Mouse (Mus musculus): ENCODE measurements around the gene Rapgef4. TPM values are rescaled to one million over a fixed set of nuclear protein-coding genes. Genes with fewer than 3 reads are reported as not detected.

Gene Rapgef4
- polyA plus RNA-seq, 1 experiment from 2014 or later: 4.4 TPM

DNA sequence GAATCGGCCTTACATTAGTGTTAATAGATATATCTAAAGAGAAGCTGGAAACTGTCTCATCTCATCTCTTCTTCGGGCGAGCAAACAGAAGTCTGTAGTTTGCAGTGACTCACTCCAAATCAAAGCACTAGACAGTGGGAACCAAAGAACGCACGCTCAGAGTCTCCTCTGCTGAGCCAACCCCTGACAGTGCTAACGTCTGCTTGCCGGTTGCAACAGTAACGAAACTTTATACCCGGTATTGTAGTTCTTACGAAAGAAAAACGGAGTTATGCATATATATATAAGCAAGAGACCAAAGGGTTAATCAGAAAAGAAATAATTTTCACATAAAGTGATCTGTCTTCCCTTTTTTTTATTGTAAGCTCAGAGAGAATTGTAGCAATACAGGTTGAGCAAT lies 240.2 kb downstream of the Rapgef4 start:
- Histone ChIP-seq H3K9ac (replicated peaks; ENCODE audit: low read depth, low read length) (no peak overlapping the region), H3K4me2 (replicated peaks; ENCODE audit: low read depth, low read length) (no peak overlapping the region), H3K9me3 (ENCODE audit: control insufficient read depth, low read depth, low read length) (no peaks in the 10 kb centered on the region), H3K4me3 (ENCODE audit: low read depth, low read length) (no peak overlapping the region), H3K27ac (ENCODE audit: low read length) (no peak overlapping the region), H3K4me1 (ENCODE audit: control insufficient read depth, insufficient read depth, low read length) (no peaks in the 10 kb centered on the region), H3K27me3 (ENCODE audit: control insufficient read depth, insufficient read depth, low read length) (no peaks in the 10 kb centered on the region), H3K36me3 (ENCODE audit: control insufficient read depth, insufficient read depth, low read length) (no peaks in the 10 kb centered on the region)
- no peak for ATAC-seq (ENCODE audit: insufficient number of reproducible peaks, insufficient read depth, low FRiP score, low read depth)
- 75% methylated on average over 11 of the region's 11 CpGs for WGBS

DNA sequence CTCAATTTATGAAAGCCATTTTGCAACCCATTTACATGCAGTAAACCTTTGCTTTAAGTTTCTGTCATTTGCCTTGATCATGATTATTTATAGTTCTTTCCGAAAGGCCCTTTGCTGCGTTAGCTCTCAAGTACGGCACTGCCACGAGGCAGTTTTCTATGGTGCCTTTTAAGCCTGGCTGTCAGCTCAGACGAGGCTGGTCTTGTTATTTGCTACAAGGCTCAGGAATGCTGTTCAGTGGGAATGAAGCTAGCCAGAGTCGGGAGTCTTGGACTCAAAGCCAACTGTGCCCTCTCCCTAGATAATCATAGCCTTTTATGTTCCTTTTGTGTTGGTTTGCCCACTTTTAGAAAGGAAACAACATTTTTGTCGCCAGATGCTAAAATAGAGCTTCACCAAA lies 240.7 kb downstream of the Rapgef4 start:
- no peak for ATAC-seq (ENCODE audit: insufficient number of reproducible peaks, insufficient read depth, low FRiP score, low read depth)
- Histone ChIP-seq H3K9me3 (ENCODE audit: control insufficient read depth, low read depth, low read length) (no peaks in the 10 kb centered on the region), H3K4me2 (replicated peaks; ENCODE audit: low read depth, low read length) (no peak overlapping the region), H3K4me1 (ENCODE audit: control insufficient read depth, insufficient read depth, low read length) (no peaks in the 10 kb centered on the region), H3K9ac (replicated peaks; ENCODE audit: low read depth, low read length) (no peak overlapping the region), H3K36me3 (ENCODE audit: control insufficient read depth, insufficient read depth, low read length) (no peaks in the 10 kb centered on the region), H3K4me3 (ENCODE audit: low read depth, low read length) (no peak overlapping the region), H3K27ac (ENCODE audit: low read length) (no peak overlapping the region), H3K27me3 (ENCODE audit: control insufficient read depth, insufficient read depth, low read length) (no peaks in the 10 kb centered on the region)
- WGBS: 31% methylated on average over 7 of the region's 7 CpGs

DNA sequence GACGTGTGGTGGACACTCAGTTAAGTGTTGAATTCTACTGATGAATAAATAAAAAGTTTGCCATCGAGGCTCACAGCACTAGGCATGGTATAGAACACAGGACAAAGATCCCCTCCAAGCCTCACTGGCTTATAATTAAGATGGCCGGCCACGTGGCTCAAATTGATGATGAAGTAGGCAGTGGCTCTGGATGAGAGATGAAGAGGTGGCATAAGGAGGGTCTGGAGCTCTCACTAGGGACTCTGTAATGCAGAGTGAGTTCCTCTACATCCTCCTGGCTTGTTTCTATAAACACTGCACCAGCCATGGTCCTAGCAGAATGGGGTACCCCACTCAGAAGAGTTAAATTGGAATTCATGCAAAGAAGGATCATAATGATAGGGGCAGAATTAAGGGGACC lies 241.2 kb downstream of the Rapgef4 start:
- Histone ChIP-seq H3K9ac (replicated peaks; ENCODE audit: low read depth, low read length) (no peak overlapping the region), H3K27me3 (ENCODE audit: control insufficient read depth, insufficient read depth, low read length) (no peaks in the 10 kb centered on the region), H3K36me3 (ENCODE audit: control insufficient read depth, insufficient read depth, low read length) (no peaks in the 10 kb centered on the region), H3K27ac (ENCODE audit: low read length) (no peak overlapping the region), H3K4me3 (ENCODE audit: low read depth, low read length) (no peak overlapping the region), H3K9me3 (ENCODE audit: control insufficient read depth, low read depth, low read length) (no peaks in the 10 kb centered on the region), H3K4me1 (ENCODE audit: control insufficient read depth, insufficient read depth, low read length) (no peaks in the 10 kb centered on the region), H3K4me2 (replicated peaks; ENCODE audit: low read depth, low read length) (no peak overlapping the region)
- ATAC-seq (ENCODE audit: insufficient number of reproducible peaks, insufficient read depth, low FRiP score, low read depth): no peak
- 81% methylated on average over 4 of the region's 4 CpGs for WGBS

DNA sequence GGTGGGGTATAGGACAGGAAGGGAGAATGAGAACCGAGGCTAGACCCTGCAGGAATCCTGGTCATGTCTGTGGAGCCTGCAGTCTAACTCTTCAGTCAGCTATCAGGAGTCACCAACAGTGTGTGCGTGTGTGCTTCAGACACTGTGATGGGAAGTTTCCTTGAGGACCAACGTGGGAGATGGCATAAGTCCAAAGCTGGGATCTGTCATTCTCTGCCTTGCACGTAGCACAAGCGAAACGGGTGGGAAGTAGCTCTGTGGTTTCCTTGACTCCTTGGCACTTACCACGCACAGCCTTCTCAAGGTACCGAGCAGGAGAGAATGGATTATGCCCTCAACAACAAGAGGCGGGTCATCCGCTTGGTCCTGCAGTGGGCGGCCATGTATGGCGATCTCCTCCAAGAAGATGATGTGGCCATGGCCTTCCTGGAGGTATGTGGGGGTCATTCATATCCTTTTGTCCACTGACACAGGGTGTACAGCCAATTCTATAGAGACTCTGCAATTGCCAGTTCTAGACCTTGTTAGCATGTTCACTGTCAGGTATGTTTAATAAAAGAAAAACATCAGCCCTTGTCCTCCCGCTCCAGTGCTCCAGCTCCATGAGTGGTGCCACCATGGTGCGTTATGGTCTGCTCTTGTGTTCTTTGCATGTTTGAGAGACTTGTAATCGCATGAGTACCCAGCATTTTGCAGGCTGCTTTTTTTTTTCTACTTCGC lies 241.9 kb downstream of the Rapgef4 start:
- Histone ChIP-seq H3K4me1 (ENCODE audit: control insufficient read depth, insufficient read depth, low read length) (no peaks in the 10 kb centered on the region), H3K4me2 (replicated peaks; ENCODE audit: low read depth, low read length) (no peak overlapping the region), H3K36me3 (ENCODE audit: control insufficient read depth, insufficient read depth, low read length) (no peaks in the 10 kb centered on the region), H3K27me3 (ENCODE audit: control insufficient read depth, insufficient read depth, low read length) (no peaks in the 10 kb centered on the region), H3K4me3 (ENCODE audit: low read depth, low read length) (no peak overlapping the region), H3K9me3 (ENCODE audit: control insufficient read depth, low read depth, low read length) (no peaks in the 10 kb centered on the region), H3K9ac (replicated peaks; ENCODE audit: low read depth, low read length) (no peak overlapping the region), H3K27ac (ENCODE audit: low read length) (no peak overlapping the region)
- ATAC-seq (ENCODE audit: insufficient number of reproducible peaks, insufficient read depth, low FRiP score, low read depth): no peak
- 86% methylated on average over 16 of the region's 16 CpGs for WGBS

DNA sequence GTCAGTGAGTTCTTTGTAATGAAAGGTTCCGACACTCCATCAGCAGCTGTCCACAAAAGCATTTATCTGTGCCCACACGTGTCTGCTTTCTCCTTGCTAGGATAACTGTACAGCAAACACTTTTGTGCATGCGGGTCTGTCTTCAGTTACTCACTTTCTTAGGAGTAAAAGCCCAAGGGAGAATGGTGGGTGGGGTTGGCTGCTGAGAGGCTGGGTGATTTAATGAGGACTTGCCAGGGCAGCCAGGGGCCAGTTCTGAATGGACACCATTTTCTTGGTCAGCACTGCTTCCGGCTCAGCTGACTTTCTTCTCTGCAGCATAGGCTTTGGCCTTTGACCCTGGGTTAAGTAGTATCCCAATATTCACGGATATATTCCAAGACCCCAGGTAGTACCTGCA lies 242.4 kb downstream of the Rapgef4 start:
- Histone ChIP-seq H3K9me3 (ENCODE audit: control insufficient read depth, low read depth, low read length) (no peaks in the 10 kb centered on the region), H3K9ac (replicated peaks; ENCODE audit: low read depth, low read length) (no peak overlapping the region), H3K4me1 (ENCODE audit: control insufficient read depth, insufficient read depth, low read length) (no peaks in the 10 kb centered on the region), H3K27me3 (ENCODE audit: control insufficient read depth, insufficient read depth, low read length) (no peaks in the 10 kb centered on the region), H3K4me2 (replicated peaks; ENCODE audit: low read depth, low read length) (no peak overlapping the region), H3K36me3 (ENCODE audit: control insufficient read depth, insufficient read depth, low read length) (no peaks in the 10 kb centered on the region), H3K27ac (ENCODE audit: low read length) (no peak overlapping the region), H3K4me3 (ENCODE audit: low read depth, low read length) (no peak overlapping the region)
- WGBS: 66% methylated on average over 5 of the region's 5 CpGs
- no peak for ATAC-seq (ENCODE audit: insufficient number of reproducible peaks, insufficient read depth, low FRiP score, low read depth)

DNA sequence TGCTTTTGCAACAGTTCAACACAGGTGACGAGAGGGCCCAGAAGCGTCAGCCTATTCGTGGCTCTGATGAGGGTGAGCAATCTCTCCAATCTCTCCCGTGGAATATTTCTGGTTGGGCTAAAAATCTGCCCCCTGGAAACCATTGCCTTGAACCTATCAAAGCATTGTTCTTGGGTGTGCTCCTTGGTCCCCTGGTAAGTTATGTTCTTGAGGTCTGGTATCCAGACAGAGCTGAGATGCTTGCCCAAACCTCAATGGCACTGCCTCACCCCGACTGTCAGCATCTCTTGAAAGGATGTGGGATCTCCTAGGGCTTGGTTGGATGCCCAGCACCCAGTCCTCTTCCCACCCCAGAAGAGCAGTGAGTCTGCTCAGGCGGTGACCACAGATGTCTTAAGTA lies 245.0 kb downstream of the Rapgef4 start:
- Histone ChIP-seq H3K9ac (replicated peaks; ENCODE audit: low read depth, low read length) (no peak overlapping the region), H3K9me3 (ENCODE audit: control insufficient read depth, low read depth, low read length) (no peaks in the 10 kb centered on the region), H3K4me2 (replicated peaks; ENCODE audit: low read depth, low read length) (no peak overlapping the region), H3K27ac (ENCODE audit: low read length) (no peak overlapping the region), H3K4me3 (ENCODE audit: low read depth, low read length) (no peak overlapping the region), H3K36me3 (ENCODE audit: control insufficient read depth, insufficient read depth, low read length) (no peaks in the 10 kb centered on the region), H3K4me1 (ENCODE audit: control insufficient read depth, insufficient read depth, low read length) (no peaks in the 10 kb centered on the region), H3K27me3 (ENCODE audit: control insufficient read depth, insufficient read depth, low read length) (no peaks in the 10 kb centered on the region)
- ATAC-seq (ENCODE audit: insufficient number of reproducible peaks, insufficient read depth, low FRiP score, low read depth): no peak
- 88% methylated on average over 6 of the region's 6 CpGs for WGBS

DNA sequence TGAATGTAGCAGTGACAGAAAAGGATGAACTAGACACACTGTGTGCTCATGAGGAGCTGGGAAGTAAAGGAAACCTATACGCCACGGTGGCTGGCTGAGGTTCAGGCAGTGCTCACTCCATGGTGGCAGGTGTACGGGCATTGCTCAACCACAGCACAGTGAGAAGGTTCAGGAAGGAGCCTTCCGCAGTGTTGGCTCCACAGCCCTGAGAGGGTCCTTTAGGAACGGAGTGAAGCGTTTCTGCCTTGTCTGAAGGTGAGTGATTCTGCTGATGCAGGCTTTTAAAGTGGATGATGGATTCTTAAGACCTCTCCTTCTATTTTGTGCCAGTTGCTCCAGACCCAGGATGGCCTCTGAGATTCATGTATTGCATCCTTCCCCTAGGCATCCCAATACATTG lies 246.4 kb downstream of the Rapgef4 start:
- Histone ChIP-seq H3K27me3 (ENCODE audit: control insufficient read depth, insufficient read depth, low read length) (no peaks in the 10 kb centered on the region), H3K9me3 (ENCODE audit: control insufficient read depth, low read depth, low read length) (no peaks in the 10 kb centered on the region), H3K27ac (ENCODE audit: low read length) (no peak overlapping the region), H3K4me1 (ENCODE audit: control insufficient read depth, insufficient read depth, low read length) (no peaks in the 10 kb centered on the region), H3K9ac (replicated peaks; ENCODE audit: low read depth, low read length) (no peak overlapping the region), H3K4me3 (ENCODE audit: low read depth, low read length) (no peak overlapping the region), H3K4me2 (replicated peaks; ENCODE audit: low read depth, low read length) (no peak overlapping the region), H3K36me3 (ENCODE audit: control insufficient read depth, insufficient read depth, low read length) (no peaks in the 10 kb centered on the region)
- 92% methylated on average over 6 of the region's 6 CpGs for WGBS
- no peak for ATAC-seq (ENCODE audit: insufficient number of reproducible peaks, insufficient read depth, low FRiP score, low read depth)

DNA sequence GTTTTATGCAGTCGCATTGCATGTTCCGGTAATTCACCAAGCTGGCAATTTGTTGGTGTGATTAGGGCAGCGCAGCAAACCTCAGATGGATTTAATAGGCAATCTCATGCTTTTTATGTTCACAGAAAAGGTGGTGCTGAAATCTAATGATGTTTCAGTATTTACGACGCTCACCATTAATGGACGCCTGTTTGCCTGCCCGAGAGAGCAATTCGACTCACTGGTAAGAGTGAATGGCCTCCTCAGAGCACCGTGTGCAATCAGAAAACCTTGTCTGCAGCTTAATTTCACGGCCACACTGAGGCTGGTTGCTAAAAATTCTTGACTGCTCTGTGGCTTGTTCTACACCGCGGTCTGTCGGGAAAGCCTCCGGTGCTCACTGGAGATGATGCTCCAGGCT lies 247.8 kb downstream of the Rapgef4 start:
- no peak for ATAC-seq (ENCODE audit: insufficient number of reproducible peaks, insufficient read depth, low FRiP score, low read depth)
- no peak overlapping the region for H3K4me3 ChIP-seq (ENCODE audit: low read depth, low read length)
- no peaks in the 10 kb centered on the region for H3K9me3 ChIP-seq (ENCODE audit: control insufficient read depth, low read depth, low read length)
- H3K36me3 ChIP-seq (ENCODE audit: control insufficient read depth, insufficient read depth, low read length): no peaks in the 10 kb centered on the region
- 85% methylated on average over 14 of the region's 14 CpGs for WGBS
- no peaks in the 10 kb centered on the region for H3K4me1 ChIP-seq (ENCODE audit: control insufficient read depth, insufficient read depth, low read length)
- H3K27ac ChIP-seq (ENCODE audit: low read length): no peak overlapping the region
- no peak overlapping the region for H3K9ac ChIP-seq (replicated peaks; ENCODE audit: low read depth, low read length)
- H3K27me3 ChIP-seq (ENCODE audit: control insufficient read depth, insufficient read depth, low read length): no peaks in the 10 kb centered on the region
- H3K4me2 ChIP-seq (replicated peaks; ENCODE audit: low read depth, low read length): no peak overlapping the region

DNA sequence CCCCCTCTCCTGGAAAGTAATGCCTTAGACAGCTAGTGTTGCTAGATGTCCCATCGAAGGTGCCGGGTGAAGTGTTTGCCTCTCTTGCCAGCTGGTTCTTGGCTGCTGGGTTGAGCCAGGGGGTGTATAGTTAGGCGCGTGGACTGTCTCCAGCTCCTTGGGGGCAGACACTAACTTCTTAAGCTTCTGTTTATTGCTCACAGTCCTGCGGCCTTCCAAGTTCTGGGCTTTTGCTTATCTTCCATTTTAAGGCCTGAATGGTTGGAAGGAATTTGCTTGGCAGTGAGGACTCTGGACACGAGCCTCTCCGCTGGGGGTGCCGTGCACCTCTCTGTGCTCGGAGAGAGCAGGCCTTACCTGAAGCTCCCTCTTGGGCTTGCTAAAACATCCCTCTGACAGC lies 249.5 kb downstream of the Rapgef4 start:
- Histone ChIP-seq H3K4me2 (replicated peaks; ENCODE audit: low read depth, low read length) (no peak overlapping the region), H3K27ac (ENCODE audit: low read length) (no peak overlapping the region), H3K36me3 (ENCODE audit: control insufficient read depth, insufficient read depth, low read length) (no peaks in the 10 kb centered on the region), H3K9ac (replicated peaks; ENCODE audit: low read depth, low read length) (no peak overlapping the region), H3K27me3 (ENCODE audit: control insufficient read depth, insufficient read depth, low read length) (no peaks in the 10 kb centered on the region), H3K4me3 (ENCODE audit: low read depth, low read length) (no peak overlapping the region), H3K9me3 (ENCODE audit: control insufficient read depth, low read depth, low read length) (no peaks in the 10 kb centered on the region), H3K4me1 (ENCODE audit: control insufficient read depth, insufficient read depth, low read length) (no peaks in the 10 kb centered on the region)
- 71% methylated on average over 9 of the region's 9 CpGs for WGBS
- no peak for ATAC-seq (ENCODE audit: insufficient number of reproducible peaks, insufficient read depth, low FRiP score, low read depth)
